Mouse (Mus musculus) brain, embryonic 14.5 days (tissue): ENCODE measurements at regions not wholly inside any gene's neighbourhood (a gene's known extent, or its start where the extent isn't known, plus 50 kb on each side); places are given as distances from the start of the nearest gene placed in this dataset.
A peak's percentile ranks its signal among the peaks of the same experiment; 100 is the strongest.

Source experiments
- CTCF ChIP-seq: fragments of 200-500 bp; IDR thresholded peaks from 2 replicates; pipeline ENCODE4 v1.5.1; 2012; ENCODE audit warnings: inconsistent platforms, mild to moderate bottlenecking, moderate library complexity, borderline replicate concordance; ENCODE audit not compliant: insufficient read depth, insufficient read length; ENCODE audit errors: extremely low read depth
- POLR2A ChIP-seq: fragments of 200-500 bp; IDR thresholded peaks from 2 replicates; pipeline ENCODE4 v1.6.1; 2012; ENCODE audit warnings: mild to moderate bottlenecking, inconsistent platforms, borderline replicate concordance; ENCODE audit not compliant: poor library complexity, insufficient read depth, insufficient read length, severe bottlenecking; ENCODE audit errors: extremely low read depth

GRCm38 (mm10) chr9:90823574-90824280 lies 538.5 kb upstream of the Zic4 start:
- TF ChIP-seq CTCF (peak; percentile 35; the same call in 1 of the 2 replicates), POLR2A (no peak)
